In genomic region chr4:150677126-150677845, GRCm38 (mm10) we compare ENCODE assay signal across 14 mouse cellular contexts. TPM values are rescaled to one million over a fixed set of nuclear protein-coding genes. Genes with fewer than 3 reads are reported as not detected.
DNase-seq lines count a peak whose midpoint lies in the region; ATAC-seq and TF ChIP-seq lines count a peak whose summit lies in the region.
"Had no signal": no experiment of that assay in that cellular context is flagged by ENCODE, and none has a peak within 500 bp of the region (broad histone marks: within the 10 kb centered on the region; RNA-seq: fewer than 3 reads in every experiment).

No protein-coding gene starts in this region.

- H3K9me3 ChIP-seq in E14TG2a.4 (ENCODE audit: low read length) = no peaks in the 10 kb centered on the region
- H3K9me3 ChIP-seq in MEL (replicated peaks; ENCODE audit: insufficient read depth, low read length) = no peaks in the 10 kb centered on the region
- H3K9me3 ChIP-seq in hindbrain, embryonic 13.5 days = peaks cover 6% of the 10 kb centered on the region
- H3K9me3 ChIP-seq in midbrain, embryonic 14.5 days (ENCODE audit: control insufficient read depth, low read length) = peaks cover 3% of the 10 kb centered on the region; the same call in 1 of the 2 replicates

- H3K4me3 ChIP-seq in E14TG2a.4 (replicated peaks; ENCODE audit: low read length) = peak overlapping the region; percentile 24
- H3K4me3 ChIP-seq in MEL (ENCODE audit: control insufficient read depth in 1 of 2, insufficient read depth in 1 of 2, low read depth in 2 of 2, low read length in 2 of 2) = no peak overlapping the region
- H3K4me3 ChIP-seq in hindbrain, embryonic 13.5 days = no peak overlapping the region
- no peak overlapping the region for H3K4me3 ChIP-seq in midbrain, embryonic 14.5 days (replicated peaks; ENCODE audit: low read depth, low read length)
- H3K4me3 ChIP-seq: erythroblast, embryonic 14.5 days had no signal

- no peak overlapping the region for H3K4me2 ChIP-seq in hindbrain, embryonic 13.5 days
- 0 out of 2 replicates have a peak overlapping the region, but pooled peaks have one; percentile 4 for H3K4me2 ChIP-seq in midbrain, embryonic 14.5 days (ENCODE audit: low read length)

- H3K9ac ChIP-seq in MEL (ENCODE audit: control insufficient read depth, low read depth, low read length, poor library complexity, severe bottlenecking) = no peak overlapping the region
- no peak overlapping the region for H3K9ac ChIP-seq in hindbrain, embryonic 13.5 days
- H3K9ac ChIP-seq in midbrain, embryonic 14.5 days (replicated peaks; ENCODE audit: low read length) = no peak overlapping the region

- no peak overlapping the region for H3K27ac ChIP-seq in MEL (ENCODE audit: control insufficient read depth, low read depth, low read length)
- H3K27ac ChIP-seq in hindbrain, embryonic 13.5 days = peak overlapping the region; percentile 42; the same call in 1 of the 2 replicates
- H3K27ac ChIP-seq in midbrain, embryonic 14.5 days (replicated peaks; ENCODE audit: low read depth, low read length) = no peak overlapping the region

- TF ChIP-seq RAD21 in MEL (IDR thresholded peaks at IDR 0.05; ENCODE audit: low read depth, low read length) = no peak

- H3K79me2 ChIP-seq in MEL (ENCODE audit: control insufficient read depth, insufficient read depth, low read length, poor library complexity) = no peaks in the 10 kb centered on the region

- no peak for DNase-seq in MEL (ENCODE audit: low read depth, low spot score)
- peak; percentile 73 for DNase-seq in midbrain, embryonic 14.5 days
- DNase-seq in layer of hippocampus, postnatal 10 days (ENCODE audit: low spot score in 2 of 2) = no peak
- no peak for DNase-seq in right cerebral cortex, postnatal 25 days
- no peak for DNase-seq in gastrocnemius, postnatal 4 days (ENCODE audit: low spot score in 2 of 2)
- DNase-seq: cerebellum, postnatal 14 days; kidney, adult 18-20 months; spleen, adult 18-20 months; thymus, adult 2 months had no signal

- H3K4me1 ChIP-seq in E14TG2a.4 (replicated peaks; ENCODE audit: low read depth, low read length) (peaks cover 68% of the 10 kb centered on the region), MEL (ENCODE audit: control insufficient read depth in 1 of 2, insufficient read depth in 2 of 2, low read length in 2 of 2) (no peaks in the 10 kb centered on the region)
- H3K4me1 ChIP-seq in hindbrain, embryonic 13.5 days (replicated peaks) = peaks cover 14% of the 10 kb centered on the region
- H3K4me1 ChIP-seq in midbrain, embryonic 14.5 days (ENCODE audit: control insufficient read depth, insufficient read depth, low read length) = no peaks in the 10 kb centered on the region

- TF ChIP-seq CTCF in E14TG2a.4 (conservative IDR thresholded peaks at IDR 0.05; ENCODE audit: low read length) (no peak), MEL (IDR thresholded peaks at IDR 0.05 in 2 of 3, conservative IDR thresholded peaks at IDR 0.05 in 1 of 3; ENCODE audit: control insufficient read depth in 1 of 3, insufficient read depth in 1 of 3, low read depth in 2 of 3, low read length in 3 of 3, poor library complexity in 1 of 3, severe bottlenecking in 1 of 3) (no peak)

- no peak for TF ChIP-seq EP300 in MEL (IDR thresholded peaks at IDR 0.05; ENCODE audit: low read depth in 1 of 2, low read length in 2 of 2)

- H3K27me3 ChIP-seq in E14TG2a.4 (ENCODE audit: insufficient read depth, low read length) (peaks cover 4% of the 10 kb centered on the region; the same call in 1 of the 2 replicates), MEL (ENCODE audit: control insufficient read depth in 1 of 2, insufficient read depth in 2 of 2, low read length in 2 of 2) (no peaks in the 10 kb centered on the region; a peak in 2 of 4 replicates)
- H3K27me3 ChIP-seq in hindbrain, embryonic 13.5 days = no peaks in the 10 kb centered on the region
- H3K27me3 ChIP-seq in midbrain, embryonic 14.5 days (ENCODE audit: control insufficient read depth, insufficient read depth, low read length) = no peaks in the 10 kb centered on the region

- no peaks in the 10 kb centered on the region for H3K36me3 ChIP-seq in E14TG2a.4 (ENCODE audit: insufficient read depth, low read length)
- no peaks in the 10 kb centered on the region for H3K36me3 ChIP-seq in MEL (ENCODE audit: control insufficient read depth in 1 of 2, insufficient read depth in 2 of 2, low read length in 2 of 2)
- H3K36me3 ChIP-seq in hindbrain, embryonic 13.5 days = no peaks in the 10 kb centered on the region
- H3K36me3 ChIP-seq in midbrain, embryonic 14.5 days (ENCODE audit: control insufficient read depth, insufficient read depth, low read length) = no peaks in the 10 kb centered on the region

- 23% methylated on average over 10 of the region's 10 CpGs for WGBS in hindbrain, embryonic 13.5 days
- 9% methylated on average over 10 of the region's 10 CpGs for WGBS in midbrain, embryonic 14.5 days

- TF ChIP-seq POLR2A in MEL (IDR thresholded peaks at IDR 0.05; ENCODE audit: control insufficient read depth in 1 of 2, insufficient read depth in 1 of 2, low read depth in 1 of 2, low read length in 2 of 2, poor library complexity in 1 of 2) = no peak

- peak; percentile 69; the same call in 1 of the 2 replicates for ATAC-seq in hindbrain, embryonic 13.5 days (ENCODE audit: low FRiP score)
- 0 out of 2 replicates have a peak, but pooled peaks have one; percentile 34 for ATAC-seq in midbrain, embryonic 14.5 days (ENCODE audit: low FRiP score, low TSS enrichment)

TF ChIP-seq in MEL, 35 proteins besides CTCF, POLR2A, EP300 and RAD21:
- TF ChIP-seq ZKSCAN1 (IDR thresholded peaks at IDR 0.05; ENCODE audit: low read depth, low read length) = peak; percentile 59; the same call in 1 of the 2 replicates
- no peak for TF ChIP-seq ZNF384 (IDR thresholded peaks at IDR 0.05; ENCODE audit: low read depth, low read length)

RNA-seq across cellular contexts. Expression of gene Slc45a1, which starts 25.3 kb away (rescaled TPM):
- not detected in 2 replicates for total RNA-seq in MEL (2012; rRNA removed)
- not detected for polyA plus RNA-seq in MEL (2012; ENCODE audit: insufficient read depth in 1 of 2, insufficient read length in 2 of 2, low read depth in 1 of 2, low replicate concordance in 2 of 2, missing spikeins in 1 of 2)
- 24.6 and 30.0 TPM in 2 replicates for polyA plus RNA-seq in hindbrain, embryonic 13.5 days (2015; fragmentation: Nextera tagmentation; extraction: Ambion mirVana)
- polyA plus RNA-seq in midbrain, embryonic 14.5 days (2014; fragmentation: Nextera tagmentation; extraction: Ambion mirVana) = 28.0 and 29.3 TPM in 2 replicates
- total RNA-seq in layer of hippocampus, postnatal 10 days (2021) = 10 to 100 TPM; 43.2 to 45.3 TPM
- not detected for total RNA-seq in gastrocnemius, postnatal 4 days (2021)
- total RNA-seq: gastrocnemius, adult 8-10 months had no signal
- polyA plus RNA-seq: erythroblast, embryonic 14.5 days; liver, embryonic 16.5 days had no signal

Comparison
In these comparisons a context has a peak if more than half of its experiments do, and no peak if none do; other contexts are left out.
1. RNA of gene Slc45a1, which starts 25.3 kb away (total RNA-seq): 43.2 to 45.3 TPM in layer of hippocampus, postnatal 10 days; not detected in MEL and not detected in gastrocnemius, postnatal 4 days; every median in the first group is over 10 times any median in the second.